Mouse (Mus musculus) forebrain, postnatal 0 days (tissue): Measurements from ENCODE around the gene Stx1b. TPM values are rescaled to one million over a fixed set of nuclear protein-coding genes. Genes with fewer than 3 reads are reported as not detected.
A peak's percentile ranks its signal among the peaks of the same experiment; 100 is the strongest.

Experiments
- ATAC-seq: fragments of 200-750 bp; cut with Nextera tagmentation; 2 replicates; pipeline ENCODE4 v1.8.0; 2017; ENCODE audit warnings: mild to moderate bottlenecking, moderate library complexity
- DNase-seq: peaks from one replicate; pipeline ENCODE4 v3.0.0-alpha.2; 2015
- H3K27ac ChIP-seq: fragments of 300-500 bp; sonication (generic); 2 replicates; pipeline ENCODE4 v1.5.1; 2014; ENCODE audit warnings: low read depth, mild to moderate bottlenecking, antibody characterized with exemption, low read length, moderate library complexity, mixed read lengths
- H3K27me3 ChIP-seq: fragments of 300-500 bp; sonication (generic); 2 replicates; pipeline ENCODE4 v1.6.1; 2014; ENCODE audit warnings: mild to moderate bottlenecking, low read length, mixed read lengths; ENCODE audit not compliant: insufficient read depth
- H3K36me3 ChIP-seq: fragments of 300-500 bp; sonication (generic); 2 replicates; pipeline ENCODE4 v1.6.1; 2014; ENCODE audit warnings: mild to moderate bottlenecking, moderate library complexity; ENCODE audit not compliant: insufficient read depth
- H3K4me1 ChIP-seq: fragments of 300-500 bp; sonication (generic); 2 replicates; pipeline ENCODE4 v1.6.1; 2014; ENCODE audit warnings: antibody characterized with exemption; ENCODE audit not compliant: insufficient read depth
- H3K4me2 ChIP-seq: fragments of 300-500 bp; sonication (generic); 2 replicates; pipeline ENCODE4 v1.6.1; 2014; ENCODE audit warnings: low read depth, mild to moderate bottlenecking, moderate library complexity
- H3K4me3 ChIP-seq: fragments of 300-500 bp; sonication (generic); 2 replicates; pipeline ENCODE4 v1.5.1; 2014; ENCODE audit warnings: low read depth, low read length, mixed read lengths
- H3K9ac ChIP-seq: fragments of 300-500 bp; sonication (generic); 2 replicates; pipeline ENCODE4 v1.6.1; 2014; ENCODE audit warnings: mild to moderate bottlenecking
- H3K9me3 ChIP-seq: fragments of 300-500 bp; sonication (generic); 2 replicates; pipeline ENCODE4 v1.6.1; 2016; ENCODE audit warnings: low read length
- CTCF ChIP-seq: sonication (generic); IDR thresholded peaks from 2 replicates; pipeline ENCODE4 v1.5.1; 2016; ENCODE audit warnings: antibody characterized with exemption, control low read depth, low read depth
- WGBS: fragments of 180-500 bp; shearing (Covaris S2); extraction: QIAGEN DNeasy Blood & Tissue Kit; methylation state at CpG from one replicate; pipeline ENCODE4 v1.1.7; 2014; 5-methylcytosine and 5-hydroxymethylcytosine counted together
- polyA plus RNA-seq: library from polyadenylated mRNA; unstranded; fragments of >200 nt; fragmentation: Nextera tagmentation; extraction: Ambion mirVana; gene quantifications from 2 replicates; pipeline ENCODE4 v1.2.1, GENCODE M21; 2015
- total RNA-seq: library from RNA; depleted of rRNA; stranded (reverse); fragments of >200 nt; gene quantifications from 2 replicates; pipeline ENCODE4 v1.2.3, GENCODE M21; 2014

The Stx1b gene
- total and polyA plus RNA-seq, 2 experiments from 2014 or later: 51.3 to 58.4 TPM

DNA sequence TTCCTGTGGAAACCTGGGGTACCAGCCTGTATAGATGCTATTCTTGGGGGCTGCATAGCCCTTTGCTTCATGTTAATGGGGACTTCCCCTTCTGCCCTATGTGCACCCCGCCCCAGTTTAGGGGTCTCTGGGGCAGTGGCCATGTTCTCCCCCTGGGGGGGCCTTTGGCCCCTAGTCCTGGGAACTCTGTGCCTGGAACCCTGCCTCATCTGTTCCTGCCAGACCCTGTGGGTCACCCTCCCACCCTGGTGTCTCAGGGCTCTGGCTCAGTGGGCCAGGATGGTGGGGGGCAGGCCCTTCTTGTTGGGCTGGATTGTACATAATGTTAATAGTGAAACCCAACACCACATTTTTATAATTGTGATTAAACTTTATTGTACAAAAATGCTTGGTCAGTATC lies 24.6 kb downstream of the Stx1b start:
- no peaks in the 10 kb centered on the region for H3K4me1 ChIP-seq
- no peaks in the 10 kb centered on the region for H3K27me3 ChIP-seq
- ATAC-seq: no peak
- peaks cover 67% of the 10 kb centered on the region for H3K36me3 ChIP-seq
- DNase-seq: no peak
- H3K4me2 ChIP-seq: no peak overlapping the region
- no peak overlapping the region for H3K9ac ChIP-seq
- H3K27ac ChIP-seq: no peak overlapping the region
- no peaks in the 10 kb centered on the region for H3K9me3 ChIP-seq
- TF ChIP-seq CTCF: no peak
- 86% methylated on average over 1 of the region's 1 CpGs for WGBS
- no peak overlapping the region for H3K4me3 ChIP-seq

GRCm38 (mm10) chr7:127799211-127799610 lies 25.1 kb downstream of the Stx1b start:
- WGBS: 91% methylated on average over 13 of the region's 13 CpGs
- no peak for ATAC-seq

DNA sequence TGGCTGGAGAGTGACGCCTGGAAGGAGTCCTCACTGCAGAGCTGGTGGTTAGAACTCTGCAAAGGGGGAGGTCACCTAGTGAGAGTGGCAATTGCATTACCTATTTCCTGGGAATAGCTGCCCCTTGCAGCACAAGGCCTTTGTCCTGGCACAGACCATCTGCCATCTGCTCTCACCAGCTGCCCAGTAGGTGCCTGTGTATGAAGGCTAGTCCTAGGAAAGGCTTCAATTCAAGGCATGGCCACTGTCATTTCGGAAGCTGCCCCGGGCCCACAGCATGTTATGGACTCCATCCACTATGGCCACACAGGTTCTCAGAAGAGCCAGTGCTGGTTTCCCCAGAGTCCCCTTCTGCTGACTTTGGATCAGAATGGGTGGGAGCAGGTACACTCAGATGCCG lies 25.8 kb downstream of the Stx1b start:
- Histone ChIP-seq H3K27me3 (no peaks in the 10 kb centered on the region), H3K9ac (no peak overlapping the region), H3K9me3 (no peaks in the 10 kb centered on the region), H3K36me3 (peaks cover 65% of the 10 kb centered on the region), H3K4me2 (no peak overlapping the region), H3K4me1 (no peaks in the 10 kb centered on the region), H3K27ac (no peak overlapping the region), H3K4me3 (no peak overlapping the region)
- no peak for TF ChIP-seq CTCF
- no peak for DNase-seq
- WGBS: 88% methylated on average over 4 of the region's 4 CpGs
- ATAC-seq: no peak

More at GRCm38 (mm10) chr7:127799211-127799610, 25.1 kb downstream of the Stx1b start:
- Histone ChIP-seq H3K9ac (no peak overlapping the region), H3K4me3 (no peak overlapping the region), H3K4me1 (no peaks in the 10 kb centered on the region), H3K27ac (no peak overlapping the region), H3K27me3 (no peaks in the 10 kb centered on the region), H3K4me2 (no peak overlapping the region), H3K9me3 (no peaks in the 10 kb centered on the region), H3K36me3 (peaks cover 64% of the 10 kb centered on the region)
- no peak for DNase-seq
- no peak for TF ChIP-seq CTCF

DNA sequence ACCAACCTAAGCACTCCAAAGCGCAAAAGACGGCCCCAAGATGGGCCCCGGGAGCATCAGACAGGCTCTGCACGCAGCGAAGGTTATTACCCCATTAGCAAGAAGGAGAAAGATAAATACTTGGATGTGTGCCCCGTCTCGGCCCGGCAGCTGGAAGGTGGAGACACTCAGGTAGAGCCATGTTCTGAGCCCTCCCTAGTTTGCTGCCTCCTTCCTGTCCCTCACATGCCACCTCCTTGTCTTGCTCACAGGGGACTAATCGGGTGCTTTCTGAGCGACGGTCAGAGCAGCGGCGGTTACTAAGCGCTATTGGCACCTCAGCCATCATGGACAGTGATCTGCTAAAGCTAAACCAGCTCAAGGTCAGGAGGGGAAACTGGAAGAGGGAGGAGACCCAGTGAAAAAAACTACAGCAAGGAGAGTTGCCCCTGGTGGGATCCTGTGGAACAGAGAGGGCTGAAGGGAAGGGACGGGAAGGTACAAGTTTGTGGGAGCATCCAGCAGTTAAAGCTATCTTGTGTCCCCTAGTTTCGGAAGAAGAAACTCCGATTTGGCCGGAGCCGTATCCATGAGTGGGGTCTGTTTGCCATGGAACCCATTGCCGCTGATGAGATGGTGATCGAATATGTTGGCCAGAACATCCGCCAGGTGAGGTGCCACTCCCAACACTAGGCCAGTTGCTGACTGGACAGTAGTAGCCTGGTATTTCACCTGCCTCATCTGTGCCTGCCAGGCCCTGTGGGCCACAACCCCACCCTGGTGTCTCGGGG lies 27.1 kb downstream of the Stx1b start:
- H3K4me3 ChIP-seq: no peak overlapping the region
- H3K27ac ChIP-seq: no peak overlapping the region
- H3K4me2 ChIP-seq: no peak overlapping the region
- TF ChIP-seq CTCF: no peak
- H3K9me3 ChIP-seq: no peaks in the 10 kb centered on the region
- DNase-seq: no peak
- no peaks in the 10 kb centered on the region for H3K4me1 ChIP-seq
- 94% methylated on average over 23 of the region's 23 CpGs for WGBS
- H3K27me3 ChIP-seq: no peaks in the 10 kb centered on the region
- no peak for ATAC-seq
- no peak overlapping the region for H3K9ac ChIP-seq
- H3K36me3 ChIP-seq: peaks cover 72% of the 10 kb centered on the region

DNA sequence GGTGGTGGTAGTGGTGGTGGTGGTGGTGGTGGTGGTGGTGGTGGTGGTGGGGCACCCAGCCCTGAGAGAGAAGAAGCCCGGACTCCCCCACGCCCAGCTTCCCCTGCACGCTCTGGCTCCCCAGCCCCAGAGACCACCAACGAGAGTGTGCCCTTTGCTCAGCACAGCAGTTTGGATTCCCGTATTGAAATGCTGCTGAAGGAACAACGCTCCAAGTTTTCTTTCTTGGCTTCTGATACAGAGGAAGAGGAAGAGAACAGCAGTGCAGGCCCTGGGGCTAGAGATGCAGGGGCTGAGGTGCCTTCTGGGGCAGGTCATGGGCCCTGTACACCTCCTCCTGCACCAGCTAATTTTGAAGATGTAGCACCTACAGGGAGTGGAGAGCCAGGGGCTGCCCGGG lies 39.0 kb downstream of the Stx1b start, which contains the start of gene Gm49388:
Gm49388 (plus strand) TSS at position 301 of the 400 bp plus-strand sequence.
- H3K4me2 ChIP-seq: no peak within 1 kb of the TSS
- H3K36me3 ChIP-seq: peaks cover 93% of the 10 kb centered on the region
- TF ChIP-seq CTCF: no peak
- DNase-seq: no peak
- ATAC-seq: no peak
- WGBS: 96% methylated on average over 7 of the region's 7 CpGs
- H3K9me3 ChIP-seq: no peaks in the 10 kb centered on the region
- H3K27me3 ChIP-seq: no peaks in the 10 kb centered on the region
- no peak within 1 kb of the TSS for H3K4me3 ChIP-seq
- H3K4me1 ChIP-seq: no peaks in the 10 kb centered on the region
- no peak within 1 kb of the TSS for H3K27ac ChIP-seq
- H3K9ac ChIP-seq: no peak within 1 kb of the TSS

- DNase-seq: no peak
- H3K9ac ChIP-seq: peak overlapping the region; percentile 79
- H3K27me3 ChIP-seq: no peaks in the 10 kb centered on the region
- 69% methylated on average over 4 of the region's 4 CpGs for WGBS
- peaks cover 6% of the 10 kb centered on the region; the same call in 1 of the 2 replicates for H3K4me1 ChIP-seq
- no peaks in the 10 kb centered on the region for H3K9me3 ChIP-seq
- no peak for ATAC-seq
- no peak overlapping the region for H3K27ac ChIP-seq
- TF ChIP-seq CTCF: no peak
- H3K4me3 ChIP-seq: peak overlapping the region; percentile 80
- H3K36me3 ChIP-seq: peaks cover 29% of the 10 kb centered on the region
- H3K4me2 ChIP-seq: peak overlapping the region; percentile 72
Measured at GRCm38 (mm10) chr7:127778350-127778749, 46.0 kb downstream of the Stx1b start.

DNA sequence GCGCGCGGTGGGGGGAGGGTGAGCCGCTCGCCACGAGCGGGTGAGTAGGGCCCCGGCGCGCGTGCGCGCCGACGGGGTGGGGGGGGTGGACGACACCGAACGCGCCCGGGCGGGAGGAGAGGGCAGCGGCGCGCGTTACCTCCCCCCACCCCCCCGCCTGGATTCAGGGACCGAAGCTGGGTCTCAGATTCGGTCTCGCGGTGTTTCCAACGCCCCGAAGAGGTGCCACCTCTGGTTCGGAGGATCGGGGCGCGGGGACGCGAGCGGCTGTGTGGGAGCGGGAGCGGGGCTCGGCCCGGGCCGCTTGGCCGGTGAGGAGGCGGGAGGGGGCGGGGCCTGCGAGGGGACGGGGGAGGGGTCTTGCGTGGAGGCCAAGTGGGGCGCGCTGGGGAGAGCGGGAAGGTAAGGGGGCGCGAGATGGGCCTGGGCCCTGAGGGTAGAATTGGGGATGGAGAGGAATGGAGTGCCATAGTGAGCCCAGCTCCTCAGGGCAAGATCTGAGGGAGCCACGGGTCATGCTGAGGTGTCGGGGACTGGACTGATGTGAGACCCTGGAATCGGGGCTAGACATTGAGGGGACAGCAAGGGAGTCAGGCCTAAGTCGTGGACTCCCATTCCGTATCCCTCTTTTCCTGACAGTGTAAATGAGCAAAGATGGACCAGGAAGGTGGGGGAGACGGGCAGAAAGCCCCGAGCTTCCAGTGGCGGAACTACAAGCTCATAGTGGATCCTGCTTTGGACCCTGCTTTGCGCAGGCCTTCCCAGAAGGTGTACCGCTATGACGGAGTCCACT lies 46.7 kb downstream of the Stx1b start:
- peak overlapping the region; percentile 72 for H3K4me2 ChIP-seq
- ATAC-seq (no peak; the same call in 1 of the 2 replicates), DNase-seq (peak; percentile 63)
- no peaks in the 10 kb centered on the region for H3K9me3 ChIP-seq
- TF ChIP-seq CTCF: no peak
- peaks cover 25% of the 10 kb centered on the region for H3K36me3 ChIP-seq
- H3K4me1 ChIP-seq: peaks cover 6% of the 10 kb centered on the region; the same call in 1 of the 2 replicates
- H3K27me3 ChIP-seq: no peaks in the 10 kb centered on the region
- peak overlapping the region; percentile 97 for H3K27ac ChIP-seq
- peak overlapping the region; percentile 80 for H3K4me3 ChIP-seq
- peak overlapping the region; percentile 79 for H3K9ac ChIP-seq
- WGBS: 6% methylated on average over 57 of the region's 66 CpGs
